1 mouse cellular context compared by ENCODE assay signal in genomic region chr11:84351150-84351549, GRCm38 (mm10).
TF ChIP-seq lines count a peak whose summit lies in the region.

No protein-coding gene starts in this region.

TF ChIP-seq in MEL, 35 proteins besides CTCF, POLR2A, EP300 and RAD21 (continued from another document):
- TF ChIP-seq TBP (IDR thresholded peaks at IDR 0.05; ENCODE audit: low read depth, low read length) (no peak), NELFE (IDR thresholded peaks at IDR 0.05; ENCODE audit: low read depth, low read length) (0 out of 2 replicates have a peak, but pooled peaks have one; percentile 13), POLR2AphosphoS2 (IDR thresholded peaks at IDR 0.05; ENCODE audit: low read length) (no peak), TAL1 (IDR thresholded peaks at IDR 0.05; ENCODE audit: low read length) (peak; percentile 96), ZC3H11A (IDR thresholded peaks at IDR 0.05; ENCODE audit: low read depth, low read length) (0 out of 2 replicates have a peak, but pooled peaks have one; percentile 19), POLR2AphosphoS5 (IDR thresholded peaks at IDR 0.05; ENCODE audit: borderline replicate concordance, low read depth, low read length) (no peak), MEF2A (IDR thresholded peaks at IDR 0.05; ENCODE audit: extremely low read depth, insufficient replicate concordance, low read depth, low read length, poor library complexity, severe bottlenecking) (peak; percentile 58; the same call in 1 of the 2 replicates), UBTF (IDR thresholded peaks at IDR 0.05; ENCODE audit: borderline replicate concordance, insufficient read depth, low read depth, low read length) (no peak), ETS1 (IDR thresholded peaks at IDR 0.05; ENCODE audit: low read depth, low read length) (peak; percentile 90), SMC3 (IDR thresholded peaks at IDR 0.05; ENCODE audit: low read depth, low read length) (0 out of 2 replicates have a peak, but pooled peaks have one; percentile 13), GABPA (IDR thresholded peaks at IDR 0.05; ENCODE audit: low read depth, low read length) (no peak), TCF12 (IDR thresholded peaks at IDR 0.05; ENCODE audit: low read depth, low read length) (peak; percentile 98)
